Mouse (Mus musculus) midbrain, embryonic 12.5 days (tissue): ENCODE measurements around the gene Numa1. TPM values are rescaled to one million over a fixed set of nuclear protein-coding genes. Genes with fewer than 3 reads are reported as not detected.

ENCODE experiments used
- ATAC-seq: fragments of 200-750 bp; cut with Nextera tagmentation; 2 replicates; pipeline ENCODE4 v1.8.0; 2017; ENCODE audit warnings: low read depth, moderate TSS enrichment, moderate library complexity; ENCODE audit not compliant: low FRiP score
- H3K27ac ChIP-seq: fragments of 300-500 bp; sonication (generic); replicated peaks from 2 replicates; pipeline ENCODE4 v1.5.1; 2016; ENCODE audit warnings: mild to moderate bottlenecking
- H3K27me3 ChIP-seq: fragments of 300-500 bp; sonication (generic); 2 replicates; pipeline ENCODE4 v1.6.1; 2016; ENCODE audit warnings: mild to moderate bottlenecking
- H3K36me3 ChIP-seq: fragments of 300-500 bp; sonication (generic); 2 replicates; pipeline ENCODE4 v1.6.1; 2016
- H3K4me1 ChIP-seq: fragments of 300-500 bp; sonication (generic); 2 replicates; pipeline ENCODE4 v1.6.1; 2016
- H3K4me2 ChIP-seq: fragments of 300-500 bp; sonication (generic); replicated peaks from 2 replicates; pipeline ENCODE4 v1.6.1; 2016; ENCODE audit warnings: mild to moderate bottlenecking, moderate library complexity
- H3K4me3 ChIP-seq: fragments of 300-500 bp; sonication (generic); 2 replicates; pipeline ENCODE4 v1.5.1; 2016; ENCODE audit warnings: mild to moderate bottlenecking
- H3K9ac ChIP-seq: fragments of 300-500 bp; sonication (generic); replicated peaks from 2 replicates; pipeline ENCODE4 v1.6.1; 2016; ENCODE audit warnings: mild to moderate bottlenecking, moderate library complexity
- H3K9me3 ChIP-seq: fragments of 300-500 bp; sonication (generic); 2 replicates; pipeline ENCODE4 v1.6.1; 2016; ENCODE audit warnings: mild to moderate bottlenecking
- WGBS: fragments of 180-500 bp; shearing (Covaris S2); methylation state at CpG from one replicate; pipeline ENCODE4 v1.1.7; 2016; 5-methylcytosine and 5-hydroxymethylcytosine counted together
- polyA plus RNA-seq: library from polyadenylated mRNA; unstranded; fragments of >200 nt; fragmentation: Nextera tagmentation; extraction: Ambion mirVana; gene quantifications from 2 replicates; pipeline ENCODE4 v1.2.1, GENCODE M21; 2016

Numa1 gene
- 104 and 111 TPM in 2 replicates for polyA plus RNA-seq

DNA sequence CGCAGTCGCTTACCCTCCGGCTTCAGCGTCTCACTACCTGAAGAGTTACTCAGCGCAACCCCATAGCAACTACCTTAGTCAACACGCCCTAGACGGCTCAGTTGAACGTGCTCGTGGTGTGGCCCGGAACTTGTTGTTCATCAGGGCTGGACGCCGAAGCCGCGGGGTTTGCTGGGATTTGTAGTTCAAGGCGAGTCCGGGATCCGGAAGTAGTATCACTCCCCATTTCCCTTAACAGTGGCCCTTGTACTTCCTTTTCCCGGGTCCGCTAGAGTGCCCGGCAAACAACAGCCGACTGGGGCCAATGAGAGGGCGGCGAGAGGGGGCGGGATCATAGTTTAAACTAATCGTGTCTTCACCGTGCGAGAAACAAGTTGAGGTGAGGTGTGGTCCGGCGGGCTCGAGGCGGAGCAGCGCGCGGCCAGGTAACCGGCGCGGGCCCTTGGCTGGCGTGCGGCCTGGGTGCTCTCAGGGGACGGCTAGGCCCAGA lies at the start of gene Numa1, which contains the start of gene Lrrc51:
Gene Numa1 (plus strand): TSS at position 361 of the 490 bp plus-strand sequence.
Gene Lrrc51 (minus strand): TSS at position 145 of the 490 bp plus-strand sequence.
- Histone ChIP-seq H3K27me3 (no peaks in the 10 kb centered on the region), H3K9me3 (no peaks in the 10 kb centered on the region), H3K4me1 (peaks cover 24% of the 10 kb centered on the region), H3K27ac (peak within 1 kb of the TSS; percentile 66), H3K9ac (peak within 1 kb of the TSS; percentile 86), H3K4me2 (peak within 1 kb of the TSS; percentile 79), H3K4me3 (peak within 1 kb of the TSS; percentile 92), H3K36me3 (peaks cover 2% of the 10 kb centered on the region; the same call in 1 of the 2 replicates)
- ATAC-seq: peak; percentile 99
- under 1% methylated on average over 40 of the region's 40 CpGs for WGBS

DNA sequence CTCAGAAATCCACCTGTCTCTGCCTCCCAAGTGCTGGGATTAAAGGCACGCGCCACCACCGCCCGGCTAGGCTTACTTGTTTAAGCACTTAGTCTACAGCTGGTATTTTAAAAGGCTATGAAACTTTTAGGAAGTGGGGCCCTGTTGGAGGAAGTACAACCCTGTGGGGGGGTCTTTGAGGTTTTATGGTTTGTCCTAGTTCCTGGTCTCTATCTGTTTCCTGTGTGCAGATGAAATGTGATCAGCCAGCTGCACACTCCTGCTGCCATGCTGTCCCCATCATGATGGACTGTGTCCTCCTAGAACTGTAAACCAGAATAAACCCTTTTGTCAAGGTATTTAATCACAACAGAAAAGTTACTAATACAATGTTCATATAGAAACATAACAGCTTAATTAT lies 49.8 kb upstream of the Numa1 start:
- 94% methylated on average over 4 of the region's 4 CpGs for WGBS
- Histone ChIP-seq H3K36me3 (no peaks in the 10 kb centered on the region), H3K4me3 (no peak overlapping the region), H3K9me3 (no peaks in the 10 kb centered on the region), H3K4me1 (no peaks in the 10 kb centered on the region), H3K27me3 (no peaks in the 10 kb centered on the region), H3K4me2 (no peak overlapping the region), H3K27ac (no peak overlapping the region), H3K9ac (no peak overlapping the region)
- no peak for ATAC-seq

DNA sequence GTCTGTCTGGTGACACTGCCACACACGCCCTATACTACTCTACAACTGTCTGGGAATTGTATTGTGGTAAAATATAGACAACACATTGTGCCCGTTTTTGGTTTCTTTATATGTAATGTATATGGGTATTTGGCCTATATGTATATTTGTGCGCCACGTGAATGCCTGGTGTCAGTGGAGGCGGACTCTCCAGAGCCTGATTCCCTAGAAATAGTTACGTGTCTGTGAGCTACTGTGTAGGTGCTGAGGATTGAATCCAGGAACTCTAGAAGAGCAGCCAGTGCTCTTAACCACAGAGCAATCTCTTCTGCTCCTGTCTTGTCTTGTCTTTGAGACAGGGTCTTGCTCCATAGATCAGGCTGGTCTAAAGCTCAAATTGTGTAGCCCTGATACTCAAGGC lies 47.6 kb upstream of the Numa1 start:
- 91% methylated on average over 6 of the region's 6 CpGs for WGBS
- no peaks in the 10 kb centered on the region for H3K4me1 ChIP-seq
- no peak overlapping the region for H3K4me2 ChIP-seq
- ATAC-seq: no peak
- no peaks in the 10 kb centered on the region for H3K9me3 ChIP-seq
- no peak overlapping the region for H3K4me3 ChIP-seq
- no peak overlapping the region; the same call in 1 of the 2 replicates for H3K9ac ChIP-seq
- H3K27me3 ChIP-seq: no peaks in the 10 kb centered on the region
- H3K36me3 ChIP-seq: no peaks in the 10 kb centered on the region
- no peak overlapping the region for H3K27ac ChIP-seq

DNA sequence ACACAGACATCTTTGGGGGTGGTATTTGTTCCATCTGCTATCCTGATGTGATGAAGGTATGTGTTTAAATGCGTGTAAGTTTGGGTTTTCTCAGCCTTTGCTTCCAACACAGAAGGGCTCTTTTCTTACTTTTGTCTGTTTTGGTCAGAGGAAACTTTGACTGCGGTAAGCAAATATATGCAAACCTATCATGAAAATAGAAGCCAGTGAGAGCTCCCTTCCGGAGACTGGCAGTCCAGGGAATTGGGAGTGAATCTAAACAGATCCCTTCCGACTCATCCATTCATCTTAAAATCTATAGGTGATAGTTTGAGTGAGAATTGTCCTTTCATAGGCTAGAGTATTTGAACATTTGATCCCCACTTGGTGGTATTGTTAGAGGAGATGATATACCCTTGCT lies 45.5 kb upstream of the Numa1 start:
- 84% methylated on average over 4 of the region's 4 CpGs for WGBS
- Histone ChIP-seq H3K4me3 (no peak overlapping the region), H3K27ac (no peak overlapping the region), H3K9me3 (no peaks in the 10 kb centered on the region), H3K4me2 (no peak overlapping the region), H3K4me1 (no peaks in the 10 kb centered on the region), H3K27me3 (no peaks in the 10 kb centered on the region), H3K36me3 (no peaks in the 10 kb centered on the region), H3K9ac (no peak overlapping the region)
- no peak for ATAC-seq

DNA sequence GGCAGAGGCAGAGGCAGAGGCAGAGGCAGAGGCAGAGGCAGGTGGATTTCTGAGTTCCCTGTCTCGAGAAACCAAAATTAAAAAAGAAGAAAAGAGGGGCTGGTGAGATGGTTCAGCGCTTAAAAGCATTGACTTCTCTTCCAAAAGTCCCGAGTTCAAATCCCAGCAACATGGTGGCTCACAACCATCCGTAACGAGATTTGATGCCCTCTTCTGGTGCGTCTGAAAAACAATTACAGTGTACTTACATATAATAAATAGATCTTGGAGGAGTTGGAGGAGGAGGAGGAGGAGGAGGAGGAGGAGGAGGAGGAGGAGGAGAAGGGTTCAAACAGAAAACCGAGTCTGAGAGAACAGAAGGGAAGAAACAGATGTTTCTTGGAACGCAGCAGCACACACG lies 38.2 kb upstream of the Numa1 start:
- Histone ChIP-seq H3K9ac (peak overlapping the region; percentile 60), H3K9me3 (no peaks in the 10 kb centered on the region), H3K36me3 (no peaks in the 10 kb centered on the region), H3K27ac (peak overlapping the region; percentile 87), H3K4me3 (peak overlapping the region; percentile 62), H3K4me1 (peaks cover 6% of the 10 kb centered on the region), H3K4me2 (peak overlapping the region; percentile 53), H3K27me3 (no peaks in the 10 kb centered on the region)
- WGBS: 45% methylated on average over 9 of the region's 9 CpGs
- ATAC-seq: no peak

DNA sequence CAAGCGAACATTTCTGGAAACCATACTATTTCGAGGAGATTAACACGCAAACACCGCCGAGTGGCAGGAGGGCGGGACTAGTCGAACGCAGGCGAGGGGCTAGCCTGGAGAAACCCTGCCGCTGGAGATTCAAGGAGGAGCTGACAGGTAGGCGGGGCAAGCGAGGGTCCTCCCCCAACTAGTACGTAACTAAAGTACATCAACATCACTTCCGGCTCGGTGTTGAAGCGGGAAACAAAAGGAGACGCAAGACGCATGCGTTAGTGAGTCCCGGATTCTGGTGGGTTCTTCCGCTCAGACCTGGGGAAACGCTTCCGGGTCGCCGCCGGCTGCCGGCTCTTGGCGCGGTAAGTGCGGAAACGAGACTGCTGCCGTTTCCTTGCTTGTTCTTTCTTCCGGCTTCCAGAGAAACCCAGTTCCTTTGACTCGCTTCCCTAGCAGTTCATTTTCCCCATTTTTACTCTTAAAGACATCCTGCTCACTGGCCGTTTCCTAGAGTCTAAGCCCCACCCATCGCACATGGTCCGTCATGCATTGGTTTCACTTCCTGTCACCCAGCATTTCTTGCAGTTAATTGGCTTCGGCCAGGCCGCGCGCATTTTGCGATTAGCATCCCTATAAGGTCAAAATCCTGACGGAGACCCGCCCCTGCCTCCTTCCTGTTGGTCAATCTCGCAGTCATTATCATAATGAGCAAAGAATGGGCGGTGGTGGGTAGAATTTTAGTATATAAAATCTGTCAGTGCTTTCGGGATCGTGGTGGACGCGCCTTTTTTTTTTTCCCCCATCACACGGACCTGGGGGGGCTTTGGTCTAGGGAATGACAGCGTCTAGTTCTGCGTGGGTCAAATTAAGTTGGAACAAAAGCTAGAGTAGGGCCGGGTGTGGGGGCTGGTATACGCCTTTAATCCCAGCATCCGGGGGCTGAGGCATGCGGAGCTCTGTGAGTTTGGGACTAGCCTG lies 37.5 kb upstream of the Numa1 start:
- H3K27me3 ChIP-seq: no peaks in the 10 kb centered on the region
- ATAC-seq: peak; percentile 98
- peak overlapping the region; percentile 60 for H3K9ac ChIP-seq
- H3K4me2 ChIP-seq: peak overlapping the region; percentile 53
- no peaks in the 10 kb centered on the region for H3K36me3 ChIP-seq
- under 1% methylated on average over 57 of the region's 57 CpGs for WGBS
- H3K9me3 ChIP-seq: no peaks in the 10 kb centered on the region
- peak overlapping the region; percentile 87 for H3K27ac ChIP-seq
- H3K4me1 ChIP-seq: peaks cover 6% of the 10 kb centered on the region
- H3K4me3 ChIP-seq: peak overlapping the region; percentile 62

DNA sequence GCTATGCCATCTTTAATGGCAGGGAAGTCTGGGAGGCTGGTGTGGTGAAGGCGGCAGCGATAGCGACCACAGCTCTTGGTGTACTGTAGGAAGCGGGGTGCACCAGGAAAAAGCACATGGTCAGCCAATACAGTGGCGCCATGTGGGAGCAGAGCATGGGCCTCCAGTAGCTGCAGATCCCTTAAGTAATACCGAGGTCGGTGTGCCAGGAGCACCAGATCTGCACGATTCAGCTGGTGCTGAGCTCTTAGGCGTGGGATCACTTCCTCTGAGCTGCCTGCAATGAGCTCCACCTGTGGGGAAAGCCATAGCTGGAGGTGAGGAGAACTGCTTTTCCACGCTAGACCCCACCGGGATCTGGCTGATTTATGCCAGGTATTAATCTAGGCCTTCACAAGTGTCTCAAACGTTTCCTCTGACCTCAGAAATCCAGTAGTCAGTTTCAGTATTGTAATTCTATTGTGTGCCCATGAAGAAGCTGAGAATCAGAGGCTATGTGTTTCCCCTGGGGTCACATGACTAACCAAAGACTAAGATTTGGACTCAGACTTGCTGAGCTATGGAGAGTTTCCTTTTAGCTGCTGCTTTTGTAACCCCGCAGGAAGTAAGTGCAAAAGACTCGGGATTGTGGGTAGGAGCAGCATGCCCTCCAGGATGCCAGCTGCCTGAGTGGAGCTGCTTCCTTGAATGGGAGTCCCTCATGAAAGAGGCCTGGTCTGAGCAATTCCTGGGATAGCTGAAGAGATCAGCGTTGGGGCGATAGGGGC lies 33.4 kb upstream of the Numa1 start:
- no peak overlapping the region for H3K4me2 ChIP-seq
- no peaks in the 10 kb centered on the region for H3K27me3 ChIP-seq
- H3K27ac ChIP-seq: no peak overlapping the region
- WGBS: 92% methylated on average over 16 of the region's 16 CpGs
- no peak overlapping the region for H3K4me3 ChIP-seq
- no peak overlapping the region for H3K9ac ChIP-seq
- ATAC-seq: no peak
- H3K4me1 ChIP-seq: peaks cover 10% of the 10 kb centered on the region
- H3K9me3 ChIP-seq: no peaks in the 10 kb centered on the region
- peaks cover 12% of the 10 kb centered on the region for H3K36me3 ChIP-seq

DNA sequence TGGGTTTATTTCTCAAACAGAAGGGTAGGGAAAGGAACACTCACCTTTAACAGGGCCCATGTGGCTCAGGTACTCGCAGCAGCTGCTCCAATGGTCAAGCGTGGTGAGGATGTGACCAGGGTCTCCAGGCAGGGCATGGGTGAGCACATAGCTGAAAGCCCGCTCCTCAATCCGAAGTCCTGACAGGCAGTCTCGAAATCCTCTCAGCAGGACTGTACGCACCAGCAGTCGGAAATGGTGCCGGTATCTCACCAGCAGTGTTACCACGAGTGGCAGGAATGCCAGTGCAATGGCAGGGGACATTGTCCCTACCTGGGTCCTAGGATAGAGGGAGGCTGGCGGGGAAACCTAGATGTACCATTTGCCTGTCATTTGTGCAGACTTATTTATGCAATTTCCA lies 31.9 kb upstream of the Numa1 start:
- Histone ChIP-seq H3K9ac (no peak overlapping the region), H3K4me3 (no peak overlapping the region), H3K36me3 (peaks cover 12% of the 10 kb centered on the region), H3K27me3 (no peaks in the 10 kb centered on the region), H3K27ac (no peak overlapping the region), H3K9me3 (no peaks in the 10 kb centered on the region), H3K4me2 (no peak overlapping the region), H3K4me1 (peaks cover 16% of the 10 kb centered on the region)
- WGBS: 93% methylated on average over 10 of the region's 10 CpGs
- ATAC-seq: no peak

DNA sequence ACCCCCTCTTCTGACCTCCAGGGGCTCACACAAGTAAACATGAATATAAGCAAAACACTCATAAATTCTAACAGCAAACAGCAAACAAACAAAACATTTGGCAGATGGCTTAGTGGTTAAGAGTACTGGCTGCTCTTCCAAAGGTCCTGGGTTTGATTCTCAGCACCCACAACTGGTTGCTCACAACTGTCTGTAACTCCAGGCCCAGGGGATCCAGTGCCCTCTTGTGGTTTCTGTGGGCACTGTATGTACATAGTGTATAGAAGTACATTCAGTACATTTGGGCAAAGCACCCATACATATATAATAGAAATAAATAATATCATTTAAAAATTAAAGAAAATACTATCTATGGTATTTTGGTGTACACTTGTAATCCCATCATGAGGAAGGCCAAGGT lies 31.1 kb upstream of the Numa1 start:
- no peak for ATAC-seq
- Histone ChIP-seq H3K27me3 (no peaks in the 10 kb centered on the region), H3K9me3 (no peaks in the 10 kb centered on the region), H3K4me1 (peaks cover 17% of the 10 kb centered on the region), H3K9ac (no peak overlapping the region), H3K4me3 (no peak overlapping the region), H3K36me3 (peaks cover 12% of the 10 kb centered on the region), H3K27ac (no peak overlapping the region), H3K4me2 (no peak overlapping the region)

DNA sequence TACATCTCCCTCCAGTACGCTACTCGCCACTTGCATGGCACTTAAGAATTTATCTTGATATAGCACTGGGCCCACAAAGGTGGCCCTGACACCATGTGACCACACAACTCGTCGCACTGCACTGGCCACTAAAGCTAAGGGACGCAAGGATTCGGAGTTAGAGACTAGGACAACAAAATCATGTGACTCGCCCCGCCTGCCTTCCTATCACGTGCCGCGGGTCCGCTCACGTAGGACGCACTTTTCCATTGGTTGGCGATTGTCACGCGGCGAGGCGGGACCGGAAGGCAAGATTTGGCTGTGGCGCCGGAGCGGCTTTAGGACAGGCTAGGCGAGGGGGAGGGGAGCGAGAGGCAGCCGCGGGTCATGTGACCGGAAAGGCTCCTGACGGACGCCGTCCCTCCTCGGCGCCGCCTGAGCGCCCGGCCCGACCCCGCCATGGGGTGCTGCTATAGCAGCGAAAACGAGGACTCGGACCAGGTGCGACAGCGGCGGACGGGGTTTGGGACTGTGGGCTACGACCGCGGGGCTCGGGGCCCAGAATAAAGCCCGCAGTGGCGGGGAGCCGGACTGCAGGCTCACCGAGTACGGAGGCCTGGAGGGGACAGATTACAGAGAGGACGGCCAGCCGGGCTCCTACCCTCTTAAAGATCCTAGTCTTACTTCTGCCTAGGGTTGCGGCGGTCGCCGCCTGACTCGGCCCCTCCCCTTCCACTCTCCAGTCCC lies 28.2 kb upstream of the Numa1 start, which contains the start of gene Lamtor1:
Gene Lamtor1 (plus strand): TSS at position 344 of the 726 bp plus-strand sequence.
- peak; percentile 98 for ATAC-seq
- Histone ChIP-seq H3K4me1 (peaks cover 22% of the 10 kb centered on the region), H3K27ac (peak within 1 kb of the TSS; percentile 92), H3K9ac (peak within 1 kb of the TSS; percentile 78), H3K4me3 (peak within 1 kb of the TSS; percentile 63), H3K36me3 (peaks cover 25% of the 10 kb centered on the region), H3K4me2 (peak within 1 kb of the TSS; percentile 67), H3K27me3 (no peaks in the 10 kb centered on the region), H3K9me3 (no peaks in the 10 kb centered on the region)
- under 1% methylated on average over 57 of the region's 61 CpGs for WGBS

DNA sequence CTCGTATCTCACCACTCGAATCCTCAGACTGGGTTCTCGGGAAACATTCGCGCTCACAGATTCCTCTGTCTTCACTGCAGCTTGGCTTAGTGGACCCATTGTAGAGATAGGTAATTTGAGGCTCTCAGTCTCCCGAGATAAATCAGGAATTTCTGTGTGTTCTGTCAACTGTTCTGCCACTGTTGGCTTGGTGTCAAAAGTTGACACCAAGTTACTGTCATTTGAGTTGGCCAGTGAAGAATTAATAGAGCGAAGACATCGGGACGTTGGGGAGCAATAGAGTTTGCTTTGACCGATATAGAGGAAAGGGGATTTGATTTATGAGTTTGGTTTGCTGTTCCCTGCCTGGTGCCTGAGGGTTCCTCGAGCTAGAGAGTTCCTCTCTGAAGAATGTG lies 27.6 kb upstream of the Numa1 start, which contains the start of gene Tomt:
Gene Tomt (minus strand): TSS at position 73 of the 395 bp plus-strand sequence.
- Histone ChIP-seq H3K36me3 (peaks cover 31% of the 10 kb centered on the region), H3K9me3 (no peaks in the 10 kb centered on the region), H3K4me3 (peak within 1 kb of the TSS; percentile 63), H3K27ac (peak within 1 kb of the TSS; percentile 92), H3K27me3 (no peaks in the 10 kb centered on the region), H3K4me1 (peaks cover 22% of the 10 kb centered on the region), H3K9ac (peak within 1 kb of the TSS; percentile 78), H3K4me2 (peak within 1 kb of the TSS; percentile 67)
- WGBS: 21% methylated on average over 11 of the region's 11 CpGs
- no peak for ATAC-seq
